Mouse (Mus musculus) midbrain, postnatal 0 days (tissue): ENCODE results near the gene Cpe. TPM values are rescaled to one million over a fixed set of nuclear protein-coding genes. Genes with fewer than 3 reads are reported as not detected.

Source experiments
- ATAC-seq: fragments of 200-750 bp; cut with Nextera tagmentation; 2 replicates; pipeline ENCODE4 v1.8.0; 2017; ENCODE audit warnings: moderate number of reproducible peaks, mild to moderate bottlenecking, moderate TSS enrichment, moderate library complexity; ENCODE audit not compliant: low FRiP score
- DNase-seq: peaks from one replicate; pipeline ENCODE4 v3.0.0-alpha.2; 2015; ENCODE audit warnings: low spot score
- H3K27ac ChIP-seq: fragments of 300-500 bp; sonication (generic); 2 replicates; pipeline ENCODE4 v1.5.1; 2014; ENCODE audit warnings: low read depth, mild to moderate bottlenecking, low read length, mixed read lengths
- H3K27me3 ChIP-seq: fragments of 300-500 bp; sonication (generic); 2 replicates; pipeline ENCODE4 v1.6.1; 2014; ENCODE audit warnings: low read length, control low read depth, mixed read lengths; ENCODE audit not compliant: insufficient read depth
- H3K36me3 ChIP-seq: fragments of 300-500 bp; sonication (generic); 2 replicates; pipeline ENCODE4 v1.6.1; 2014; ENCODE audit warnings: low read length, control low read depth, mixed read lengths; ENCODE audit not compliant: insufficient read depth
- H3K4me1 ChIP-seq: fragments of 300-500 bp; sonication (generic); 2 replicates; pipeline ENCODE4 v1.6.1; 2014; ENCODE audit warnings: mild to moderate bottlenecking, control low read depth, antibody characterized with exemption, low read length, mixed read lengths; ENCODE audit not compliant: insufficient read depth
- H3K4me2 ChIP-seq: fragments of 300-500 bp; sonication (generic); 2 replicates; pipeline ENCODE4 v1.6.1; 2014; ENCODE audit warnings: low read depth, mild to moderate bottlenecking, low read length, mixed read lengths; ENCODE audit not compliant: poor library complexity, severe bottlenecking
- H3K4me3 ChIP-seq: fragments of 300-500 bp; sonication (generic); 2 replicates; pipeline ENCODE4 v1.5.1; 2014; ENCODE audit warnings: low read depth, mild to moderate bottlenecking, low read length, moderate library complexity
- H3K9ac ChIP-seq: fragments of 300-500 bp; sonication (generic); replicated peaks from 2 replicates; pipeline ENCODE4 v1.6.1; 2014; ENCODE audit warnings: mild to moderate bottlenecking, low read length, moderate library complexity, mixed read lengths; ENCODE audit not compliant: poor library complexity, severe bottlenecking
- H3K9me3 ChIP-seq: fragments of 300-500 bp; sonication (generic); 2 replicates; pipeline ENCODE4 v1.6.1; 2016; ENCODE audit warnings: low read length, control low read depth
- CTCF ChIP-seq: IDR thresholded peaks from 2 replicates; pipeline ENCODE4 v1.5.1; 2016; ENCODE audit warnings: antibody characterized with exemption, mild to moderate bottlenecking
- WGBS: fragments of 180-500 bp; shearing (Covaris S2); extraction: QIAGEN DNeasy Blood & Tissue Kit; methylation state at CpG from one replicate; pipeline ENCODE4 v1.1.7; 2014; 5-methylcytosine and 5-hydroxymethylcytosine counted together
- polyA plus RNA-seq: library from polyadenylated mRNA; unstranded; fragments of >200 nt; fragmentation: Nextera tagmentation; extraction: Ambion mirVana; gene quantifications from 2 replicates; pipeline ENCODE4 v1.2.1, GENCODE M21; 2015
- total RNA-seq: library from RNA; depleted of rRNA; stranded (reverse); fragments of >200 nt; gene quantifications from 2 replicates; pipeline ENCODE4 v1.2.3, GENCODE M21; 2014

The Cpe gene
- total and polyA plus RNA-seq, 2 experiments from 2014 or later, result 974 to 1,519 TPM

GRCm38 (mm10) chr8:64598206-64598605 is 94.6 kb downstream of the Cpe start:
- Histone ChIP-seq H3K9ac (no peak overlapping the region), H3K4me1 (no peaks in the 10 kb centered on the region), H3K4me3 (no peak overlapping the region), H3K36me3 (peaks cover 32% of the 10 kb centered on the region), H3K9me3 (no peaks in the 10 kb centered on the region), H3K27ac (no peak overlapping the region), H3K27me3 (no peaks in the 10 kb centered on the region), H3K4me2 (no peak overlapping the region)
- ATAC-seq (no peak), DNase-seq (no peak)
- no peak for TF ChIP-seq CTCF
- WGBS, result 84% methylated on average over 4 of the region's 4 CpGs

- Histone ChIP-seq H3K4me2 (no peak overlapping the region), H3K36me3 (peaks cover 32% of the 10 kb centered on the region), H3K27ac (no peak overlapping the region), H3K27me3 (no peaks in the 10 kb centered on the region), H3K9ac (no peak overlapping the region), H3K4me3 (no peak overlapping the region), H3K4me1 (no peaks in the 10 kb centered on the region), H3K9me3 (no peaks in the 10 kb centered on the region)
- DNase-seq (peak; percentile 71), ATAC-seq (peak; percentile 59; the same call in 1 of the 2 replicates)
- WGBS, result 45% methylated on average over 21 of the region's 21 CpGs
- TF ChIP-seq CTCF, result peak; percentile 88
Observed at GRCm38 (mm10) chr8:64597042-64597970, 95.5 kb downstream of the Cpe start.

GRCm38 (mm10) chr8:64596396-64596795 is 96.5 kb downstream of the Cpe start:
- Histone ChIP-seq H3K9ac (no peak overlapping the region), H3K36me3 (peaks cover 32% of the 10 kb centered on the region), H3K4me2 (no peak overlapping the region), H3K4me3 (no peak overlapping the region), H3K27ac (no peak overlapping the region), H3K9me3 (no peaks in the 10 kb centered on the region), H3K4me1 (no peaks in the 10 kb centered on the region), H3K27me3 (no peaks in the 10 kb centered on the region)
- 68% methylated on average over 4 of the region's 4 CpGs for WGBS
- no peak for TF ChIP-seq CTCF
- ATAC-seq (no peak), DNase-seq (no peak)

- Histone ChIP-seq H3K9ac (no peak overlapping the region), H3K4me3 (no peak overlapping the region), H3K36me3 (peaks cover 16% of the 10 kb centered on the region), H3K4me1 (no peaks in the 10 kb centered on the region), H3K27ac (no peak overlapping the region), H3K4me2 (no peak overlapping the region), H3K27me3 (no peaks in the 10 kb centered on the region), H3K9me3 (no peaks in the 10 kb centered on the region)
- DNase-seq (no peak), ATAC-seq (peak; percentile 39; the same call in 1 of the 2 replicates)
- no peak for TF ChIP-seq CTCF
- WGBS, result 95% methylated on average over 1 of the region's 1 CpGs
Observed at GRCm38 (mm10) chr8:64590456-64590855, 102.4 kb downstream of the Cpe start.

GRCm38 (mm10) chr8:64582887-64583286 is 110.0 kb downstream of the Cpe start:
- WGBS, result 58% methylated on average over 3 of the region's 3 CpGs
- ATAC-seq (no peak), DNase-seq (no peak)
- Histone ChIP-seq H3K9ac (no peak overlapping the region), H3K4me2 (no peak overlapping the region), H3K4me3 (no peak overlapping the region), H3K27me3 (no peaks in the 10 kb centered on the region), H3K9me3 (no peaks in the 10 kb centered on the region), H3K27ac (no peak overlapping the region), H3K36me3 (no peaks in the 10 kb centered on the region), H3K4me1 (no peaks in the 10 kb centered on the region)
- TF ChIP-seq CTCF, result no peak

GRCm38 (mm10) chr8:64578221-64578620 is 114.6 kb downstream of the Cpe start:
- Histone ChIP-seq H3K4me3 (no peak overlapping the region), H3K27me3 (no peaks in the 10 kb centered on the region), H3K9ac (no peak overlapping the region), H3K36me3 (no peaks in the 10 kb centered on the region), H3K27ac (no peak overlapping the region), H3K4me1 (no peaks in the 10 kb centered on the region), H3K9me3 (no peaks in the 10 kb centered on the region), H3K4me2 (no peak overlapping the region)
- ATAC-seq (no peak), DNase-seq (no peak)
- 84% methylated on average over 8 of the region's 8 CpGs for WGBS
- TF ChIP-seq CTCF, result no peak
